Mouse (Mus musculus): Measurements from ENCODE around the gene Emid1. TPM values are rescaled to one million over a fixed set of nuclear protein-coding genes. Genes with fewer than 3 reads are reported as not detected.

The Emid1 gene
- total RNA-seq, 2 experiments from 2014 or later = 8.7 to 9.4 TPM

GRCm38 (mm10) chr11:5063561-5064281 lies 88.3 kb downstream of the Emid1 start:
- no peak for DNase-seq

- no peak for DNase-seq
These were observed 89.1 kb downstream of the Emid1 start for GRCm38 (mm10) chr11:5062860-5063505.

- DNase-seq = no peak
These were observed 89.7 kb downstream of the Emid1 start for GRCm38 (mm10) chr11:5062326-5062725.

GRCm38 (mm10) chr11:5061413-5062139 lies 90.5 kb downstream of the Emid1 start:
- DNase-seq = peak; percentile 97

GRCm38 (mm10) chr11:5060756-5061412 lies 91.2 kb downstream of the Emid1 start:
- peak; percentile 38 for DNase-seq

GRCm38 (mm10) chr11:5059704-5060156 lies 92.3 kb downstream of the Emid1 start:
- peak; percentile 58 for DNase-seq

GRCm38 (mm10) chr11:5059230-5059629 lies 92.8 kb downstream of the Emid1 start:
- no peak for DNase-seq

GRCm38 (mm10) chr11:5058783-5059182 lies 93.3 kb downstream of the Emid1 start:
- DNase-seq = no peak

- peak; percentile 64 for DNase-seq
These were observed 94.0 kb downstream of the Emid1 start, which contains the start of gene Rasl10a for GRCm38 (mm10) chr11:5057856-5058641. TSS of gene Rasl10a (plus strand) at chr11:5058128.

- DNase-seq = no peak
These were observed 94.6 kb downstream of the Emid1 start for GRCm38 (mm10) chr11:5057541-5057855.

- DNase-seq = no peak
These were observed 95.0 kb downstream of the Emid1 start for GRCm38 (mm10) chr11:5057064-5057463.

Other genes with a start within 250 kb of the Emid1 start
- gene Nefh, start 204.2 kb downstream of the Emid1 start, total RNA-seq (2021) = 1 to 10 TPM; 2.4 to 3.4 TPM
- 10 to 100 TPM; 56.5 to 58.9 TPM for gene Ap1b1, start 165.4 kb downstream of the Emid1 start, total RNA-seq (2021)
- under 1 TPM; 0.33 to 0.97 TPM for gene Rasl10a, start 94.1 kb downstream of the Emid1 start, total RNA-seq (2021)
- gene Gas2l1, start 86.9 kb downstream of the Emid1 start, total RNA-seq (2021) = 10 to 100 TPM; 28.0 to 32.8 TPM
- gene Rhbdd3, start 53.3 kb downstream of the Emid1 start, total RNA-seq (2021) = 10 to 100 TPM; 18.5 to 24.5 TPM
- gene Ewsr1, start 53.0 kb downstream of the Emid1 start, total RNA-seq (2021) = 100 to 1,000 TPM; 218 to 322 TPM
- 10 to 100 TPM; 20.4 to 27.0 TPM for gene Kremen1, start 109.3 kb upstream of the Emid1 start, total RNA-seq (2021)

Data from adrenal gland, postnatal 10 days (tissue).